Mouse (Mus musculus): Measurements from ENCODE around the gene Sugp1. TPM values are rescaled to one million over a fixed set of nuclear protein-coding genes. Genes with fewer than 3 reads are reported as not detected.
"Not testable (repeated sequence)": the region's sequence is repeated elsewhere in the genome, so short reads cannot be mapped to it uniquely, and the experiment has no call there.

Sugp1 gene
- polyA plus RNA-seq, 1 experiment from 2014 or later = 39.5 TPM

- WGBS = 75% methylated on average over 8 of the region's 8 CpGs
- Histone ChIP-seq H3K36me3 (ENCODE audit: control insufficient read depth, insufficient read depth, low read length) (peaks cover 48% of the 10 kb centered on the region), H3K4me3 (ENCODE audit: low read depth, low read length) (no peak overlapping the region), H3K27me3 (ENCODE audit: control insufficient read depth, insufficient read depth, low read length) (no peaks in the 10 kb centered on the region), H3K9ac (ENCODE audit: low read length) (no peak overlapping the region), H3K4me2 (ENCODE audit: low read depth) (no peak overlapping the region), H3K27ac (ENCODE audit: low read depth, low read length) (no peak overlapping the region), H3K4me1 (ENCODE audit: control insufficient read depth, insufficient read depth, low read length) (no peaks in the 10 kb centered on the region), H3K9me3 (ENCODE audit: control insufficient read depth, low read length) (no peaks in the 10 kb centered on the region)
- DNase-seq (ENCODE audit: low spot score) (no peak), ATAC-seq (ENCODE audit: insufficient read depth, low FRiP score, low TSS enrichment) (no peak)
These were observed 19.0 kb upstream of the Sugp1 start for GRCm38 (mm10) chr8:70023596-70023995.

GRCm38 (mm10) chr8:70026151-70026550 lies 16.5 kb upstream of the Sugp1 start:
- WGBS = 98% methylated on average over 2 of the region's 2 CpGs

DNA sequence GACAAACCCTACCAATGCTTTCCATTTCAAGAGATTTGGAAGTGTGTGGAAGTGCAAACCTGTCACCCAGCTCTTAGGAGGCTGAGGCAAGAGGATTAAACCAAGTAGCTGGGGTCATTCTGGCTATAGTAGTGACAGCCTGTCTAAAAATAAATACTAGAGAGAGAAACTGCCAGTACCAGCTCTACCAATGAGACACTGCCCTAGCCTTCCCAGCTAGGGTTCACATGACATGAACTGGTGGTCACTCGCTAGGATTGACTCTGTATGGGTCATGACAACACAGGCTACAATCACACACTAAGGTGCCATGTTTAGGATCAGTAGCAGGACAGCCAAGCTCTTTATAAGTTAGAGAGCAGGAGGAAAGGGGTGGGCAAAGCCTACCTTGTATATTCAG lies 12.4 kb upstream of the Sugp1 start:
- Histone ChIP-seq H3K27me3 (ENCODE audit: control insufficient read depth, insufficient read depth, low read length) (no peaks in the 10 kb centered on the region), H3K4me1 (ENCODE audit: control insufficient read depth, insufficient read depth, low read length) (no peaks in the 10 kb centered on the region), H3K27ac (ENCODE audit: low read depth, low read length) (no peak overlapping the region), H3K9me3 (ENCODE audit: control insufficient read depth, low read length) (no peaks in the 10 kb centered on the region), H3K9ac (ENCODE audit: low read length) (no peak overlapping the region), H3K4me3 (ENCODE audit: low read depth, low read length) (no peak overlapping the region), H3K4me2 (ENCODE audit: low read depth) (no peak overlapping the region), H3K36me3 (ENCODE audit: control insufficient read depth, insufficient read depth, low read length) (peaks cover 38% of the 10 kb centered on the region)
- DNase-seq (ENCODE audit: low spot score) = no peak
- 96% methylated on average over 1 of the region's 1 CpGs for WGBS
- ATAC-seq (ENCODE audit: insufficient read depth, low FRiP score, low TSS enrichment) = no peak

More at GRCm38 (mm10) chr8:70026151-70026550, 16.5 kb upstream of the Sugp1 start:
- Histone ChIP-seq H3K9ac (ENCODE audit: low read length) (no peak overlapping the region), H3K4me2 (ENCODE audit: low read depth) (no peak overlapping the region), H3K27me3 (ENCODE audit: control insufficient read depth, insufficient read depth, low read length) (no peaks in the 10 kb centered on the region), H3K4me3 (ENCODE audit: low read depth, low read length) (no peak overlapping the region), H3K36me3 (ENCODE audit: control insufficient read depth, insufficient read depth, low read length) (peaks cover 57% of the 10 kb centered on the region), H3K27ac (ENCODE audit: low read depth, low read length) (no peak overlapping the region), H3K9me3 (ENCODE audit: control insufficient read depth, low read length) (no peaks in the 10 kb centered on the region), H3K4me1 (ENCODE audit: control insufficient read depth, insufficient read depth, low read length) (no peaks in the 10 kb centered on the region)
- ATAC-seq (ENCODE audit: insufficient read depth, low FRiP score, low TSS enrichment) (no peak), DNase-seq (ENCODE audit: low spot score) (no peak)

DNA sequence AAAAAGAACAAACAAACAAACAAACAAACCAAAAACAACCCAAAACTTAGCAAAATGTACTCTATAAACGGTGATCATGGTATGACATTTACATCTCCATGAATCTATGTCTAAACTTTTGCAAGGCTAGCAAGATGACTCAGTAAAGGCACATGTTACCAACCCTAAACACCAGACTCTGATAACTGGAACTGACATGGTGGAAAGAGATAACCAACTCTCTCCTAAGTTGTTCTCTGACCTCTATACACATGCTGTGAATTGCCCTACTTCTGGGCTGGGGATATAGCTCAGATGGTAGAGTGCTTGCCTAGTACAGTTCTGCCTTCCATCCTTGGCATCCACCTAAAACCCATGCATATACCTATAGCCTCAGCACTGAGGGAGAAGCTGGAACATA lies 4.6 kb upstream of the Sugp1 start:
- H3K4me2 ChIP-seq (ENCODE audit: low read depth) = no peak overlapping the region
- no peaks in the 10 kb centered on the region for H3K9me3 ChIP-seq (ENCODE audit: control insufficient read depth, low read length)
- no peak overlapping the region for H3K4me3 ChIP-seq (ENCODE audit: low read depth, low read length)
- H3K9ac ChIP-seq (ENCODE audit: low read length) = no peak overlapping the region
- no peaks in the 10 kb centered on the region for H3K27me3 ChIP-seq (ENCODE audit: control insufficient read depth, insufficient read depth, low read length)
- WGBS = 94% methylated on average over 1 of the region's 1 CpGs
- peaks cover 12% of the 10 kb centered on the region; the same call in 1 of the 2 replicates for H3K4me1 ChIP-seq (ENCODE audit: control insufficient read depth, insufficient read depth, low read length)
- no peaks in the 10 kb centered on the region for H3K36me3 ChIP-seq (ENCODE audit: control insufficient read depth, insufficient read depth, low read length)
- ATAC-seq (ENCODE audit: insufficient read depth, low FRiP score, low TSS enrichment) (no peak), DNase-seq (ENCODE audit: low spot score) (no peak)
- H3K27ac ChIP-seq (ENCODE audit: low read depth, low read length) = no peak overlapping the region

- peak; percentile 24; the same call in 1 of the 2 replicates for ATAC-seq (ENCODE audit: insufficient read depth, low FRiP score, low TSS enrichment)
- Histone ChIP-seq H3K4me1 (ENCODE audit: control insufficient read depth, insufficient read depth, low read length) (peaks cover 19% of the 10 kb centered on the region), H3K9me3 (ENCODE audit: control insufficient read depth, low read length) (no peaks in the 10 kb centered on the region), H3K27me3 (ENCODE audit: control insufficient read depth, insufficient read depth, low read length) (no peaks in the 10 kb centered on the region), H3K36me3 (ENCODE audit: control insufficient read depth, insufficient read depth, low read length) (no peaks in the 10 kb centered on the region), H3K4me2 (ENCODE audit: low read depth) (peak overlapping the region; percentile 89), H3K4me3 (ENCODE audit: low read depth, low read length) (peak overlapping the region; percentile 92), H3K9ac (ENCODE audit: low read length) (peak overlapping the region; percentile 85), H3K27ac (ENCODE audit: low read depth, low read length) (0 out of 2 replicates have a peak overlapping the region, but pooled peaks have one; percentile 45)
- WGBS = 2% methylated on average over 44 of the region's 47 CpGs
- DNase-seq (ENCODE audit: low spot score) = no peak
These were observed 597 bp upstream of the Sugp1 start for GRCm38 (mm10) chr8:70041885-70042546.

DNA sequence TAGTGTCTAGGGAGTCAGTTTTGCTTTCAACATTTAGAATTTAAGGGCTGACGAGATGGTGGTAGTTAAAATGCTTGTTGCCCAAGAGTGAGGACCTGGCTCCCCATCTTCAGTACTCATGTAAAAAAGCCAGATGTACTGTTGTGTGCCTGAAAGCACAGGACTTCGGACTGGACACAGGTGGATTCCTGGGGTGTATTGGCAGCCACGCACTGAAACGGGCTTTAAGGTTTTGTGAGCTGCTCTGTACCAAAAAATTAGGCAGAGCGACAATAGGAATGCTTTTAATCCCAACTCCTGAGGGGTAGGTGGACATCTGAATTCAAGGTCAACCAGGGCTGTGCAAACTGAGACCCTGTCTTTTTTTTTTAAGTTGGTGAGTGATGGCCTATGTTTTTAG lies 1.4 kb downstream of the Sugp1 start:
- DNase-seq (ENCODE audit: low spot score) = no peak
- no peaks in the 10 kb centered on the region for H3K27me3 ChIP-seq (ENCODE audit: control insufficient read depth, insufficient read depth, low read length)
- H3K9ac ChIP-seq (ENCODE audit: low read length) = no peak overlapping the region
- WGBS = 88% methylated on average over 5 of the region's 5 CpGs
- no peaks in the 10 kb centered on the region for H3K36me3 ChIP-seq (ENCODE audit: control insufficient read depth, insufficient read depth, low read length)
- H3K4me2 ChIP-seq (ENCODE audit: low read depth) = peak overlapping the region; percentile 91
- no peak overlapping the region for H3K27ac ChIP-seq (ENCODE audit: low read depth, low read length)
- peaks cover 19% of the 10 kb centered on the region for H3K4me1 ChIP-seq (ENCODE audit: control insufficient read depth, insufficient read depth, low read length)
- H3K4me3 ChIP-seq (ENCODE audit: low read depth, low read length) = peak overlapping the region; percentile 92
- H3K9me3 ChIP-seq (ENCODE audit: control insufficient read depth, low read length) = no peaks in the 10 kb centered on the region
- ATAC-seq (ENCODE audit: insufficient read depth, low FRiP score, low TSS enrichment) = no peak

GRCm38 (mm10) chr8:70049662-70050061 lies 7.0 kb downstream of the Sugp1 start:
- Histone ChIP-seq H3K4me3 (ENCODE audit: low read depth, low read length) (no peak overlapping the region), H3K27me3 (ENCODE audit: control insufficient read depth, insufficient read depth, low read length) (no peaks in the 10 kb centered on the region), H3K9me3 (ENCODE audit: control insufficient read depth, low read length) (no peaks in the 10 kb centered on the region), H3K36me3 (ENCODE audit: control insufficient read depth, insufficient read depth, low read length) (peaks cover 12% of the 10 kb centered on the region), H3K27ac (ENCODE audit: low read depth, low read length) (no peak overlapping the region), H3K9ac (ENCODE audit: low read length) (no peak overlapping the region), H3K4me1 (ENCODE audit: control insufficient read depth, insufficient read depth, low read length) (no peaks in the 10 kb centered on the region), H3K4me2 (ENCODE audit: low read depth) (no peak overlapping the region)
- ATAC-seq (ENCODE audit: insufficient read depth, low FRiP score, low TSS enrichment) (no peak), DNase-seq (ENCODE audit: low spot score) (no peak)

GRCm38 (mm10) chr8:70050434-70050833 lies 7.8 kb downstream of the Sugp1 start:
- not testable (repeated sequence) for DNase-seq (ENCODE audit: low spot score); H3K9me3 ChIP-seq (ENCODE audit: control insufficient read depth, low read length); H3K4me2 ChIP-seq (ENCODE audit: low read depth); H3K4me3 ChIP-seq (ENCODE audit: low read depth, low read length); ATAC-seq (ENCODE audit: insufficient read depth, low FRiP score, low TSS enrichment); H3K9ac ChIP-seq (ENCODE audit: low read length); H3K27me3 ChIP-seq (ENCODE audit: control insufficient read depth, insufficient read depth, low read length); H3K4me1 ChIP-seq (ENCODE audit: control insufficient read depth, insufficient read depth, low read length); H3K27ac ChIP-seq (ENCODE audit: low read depth, low read length)
- H3K36me3 ChIP-seq (ENCODE audit: control insufficient read depth, insufficient read depth, low read length) = peaks cover 17% of the 10 kb centered on the region
- WGBS = 92% methylated on average over 5 of the region's 5 CpGs

DNA sequence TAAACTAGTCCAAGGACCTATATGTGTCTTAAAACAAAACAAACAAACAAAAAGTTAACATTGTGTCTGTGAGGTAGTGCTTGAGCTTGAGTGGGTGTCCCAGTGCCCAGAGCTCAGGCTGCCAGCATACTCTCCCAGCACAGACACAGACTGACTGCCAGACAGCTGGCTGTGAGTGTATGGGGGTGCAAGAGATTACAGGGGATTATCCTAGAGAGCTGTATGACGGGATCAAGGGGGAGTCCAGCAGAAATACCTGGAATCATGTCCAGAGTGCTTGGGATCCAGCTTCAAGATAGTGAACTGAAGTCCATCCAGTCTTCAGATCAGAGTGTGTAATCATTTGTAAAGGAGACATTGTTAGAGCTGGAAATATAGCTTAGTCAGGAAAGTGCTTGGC lies 15.1 kb downstream of the Sugp1 start:
- no peaks in the 10 kb centered on the region for H3K4me1 ChIP-seq (ENCODE audit: control insufficient read depth, insufficient read depth, low read length)
- no peak overlapping the region for H3K4me2 ChIP-seq (ENCODE audit: low read depth)
- H3K9ac ChIP-seq (ENCODE audit: low read length) = no peak overlapping the region
- H3K4me3 ChIP-seq (ENCODE audit: low read depth, low read length) = no peak overlapping the region
- no peaks in the 10 kb centered on the region for H3K9me3 ChIP-seq (ENCODE audit: control insufficient read depth, low read length)
- H3K27me3 ChIP-seq (ENCODE audit: control insufficient read depth, insufficient read depth, low read length) = no peaks in the 10 kb centered on the region
- DNase-seq (ENCODE audit: low spot score) = no peak
- ATAC-seq (ENCODE audit: insufficient read depth, low FRiP score, low TSS enrichment) = no peak
- H3K36me3 ChIP-seq (ENCODE audit: control insufficient read depth, insufficient read depth, low read length) = peaks cover 24% of the 10 kb centered on the region
- WGBS = 85% methylated on average over 1 of the region's 1 CpGs
- H3K27ac ChIP-seq (ENCODE audit: low read depth, low read length) = no peak overlapping the region

All from neural tube, embryonic 11.5 days (tissue).